Mouse (Mus musculus): ENCODE results near the gene Ltbp4.

DNA sequence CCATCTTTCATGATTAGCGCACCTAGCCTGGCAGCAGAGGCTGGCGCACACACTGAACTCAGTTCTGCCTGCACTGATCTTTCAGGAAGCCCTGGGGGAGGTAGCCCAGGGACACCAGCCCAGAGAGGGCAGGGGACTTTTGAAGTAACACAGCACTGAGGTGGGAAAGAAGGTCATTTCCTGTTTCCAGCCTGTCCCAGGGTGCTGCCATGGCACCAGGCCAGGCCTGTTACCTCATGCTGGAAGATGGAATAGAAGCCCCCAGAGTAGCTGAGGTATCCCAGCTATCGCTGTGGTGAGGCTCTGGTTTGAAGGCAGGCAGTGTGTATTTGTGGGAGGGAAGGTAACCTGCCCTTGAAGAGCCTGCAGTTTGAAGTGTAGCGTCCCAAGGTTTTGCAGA lies 62.6 kb downstream of the Ltbp4 start:
- TF ChIP-seq CTCF (IDR thresholded peaks at IDR 0.05; ENCODE audit: borderline replicate concordance, insufficient read depth, low read depth, low read length) (no peak), POLR2A (IDR thresholded peaks at IDR 0.05; ENCODE audit: borderline replicate concordance, insufficient read depth, low read length) (no peak)

Measured in cerebellum, adult 2 months (tissue).